Mouse (Mus musculus): ENCODE data around the gene Spa17. TPM values are rescaled to one million over a fixed set of nuclear protein-coding genes. Genes with fewer than 3 reads are reported as not detected.
A peak's percentile ranks its signal among the peaks of the same experiment; 100 is the strongest.

The Spa17 gene
- total and polyA plus RNA-seq, 2 experiments from 2014 or later, result 1.4 to 10.1 TPM

GRCm38 (mm10) chr9:37615220-37615619, 1.7 kb upstream of the Spa17 start:
- H3K36me3 ChIP-seq (ENCODE audit: insufficient read depth, low read length), result no peaks in the 10 kb centered on the region
- DNase-seq (ENCODE audit: low spot score) (no peak), ATAC-seq (ENCODE audit: low FRiP score) (no peak)
- H3K9me3 ChIP-seq (ENCODE audit: low read length), result no peaks in the 10 kb centered on the region
- H3K27me3 ChIP-seq (ENCODE audit: insufficient read depth, low read length), result no peaks in the 10 kb centered on the region
- no peak for TF ChIP-seq CTCF (IDR thresholded peaks at IDR 0.05)
- no peak overlapping the region for H3K9ac ChIP-seq (replicated peaks; ENCODE audit: low read length, poor library complexity, severe bottlenecking)
- WGBS, result 55% methylated on average over 5 of the region's 5 CpGs
- H3K4me2 ChIP-seq (ENCODE audit: low read depth, low read length, poor library complexity, severe bottlenecking), result no peak overlapping the region
- H3K27ac ChIP-seq (ENCODE audit: low read depth, low read length), result no peak overlapping the region
- no peak overlapping the region for H3K4me3 ChIP-seq (ENCODE audit: low read depth, low read length)
- H3K4me1 ChIP-seq (ENCODE audit: insufficient read depth, low read length), result no peaks in the 10 kb centered on the region; the same call in 1 of the 2 replicates

GRCm38 (mm10) chr9:37614316-37614715, 794 bp upstream of the Spa17 start:
- Histone ChIP-seq H3K4me3 (ENCODE audit: low read depth, low read length) (peak overlapping the region; percentile 47; the same call in 1 of the 2 replicates), H3K4me1 (ENCODE audit: insufficient read depth, low read length) (no peaks in the 10 kb centered on the region; the same call in 1 of the 2 replicates), H3K27me3 (ENCODE audit: insufficient read depth, low read length) (no peaks in the 10 kb centered on the region), H3K9me3 (ENCODE audit: low read length) (no peaks in the 10 kb centered on the region), H3K27ac (ENCODE audit: low read depth, low read length) (peak overlapping the region; percentile 91; the same call in 1 of the 2 replicates), H3K36me3 (ENCODE audit: insufficient read depth, low read length) (no peaks in the 10 kb centered on the region), H3K4me2 (ENCODE audit: low read depth, low read length, poor library complexity, severe bottlenecking) (peak overlapping the region; percentile 80), H3K9ac (replicated peaks; ENCODE audit: low read length, poor library complexity, severe bottlenecking) (no peak overlapping the region)
- ATAC-seq (ENCODE audit: low FRiP score) (0 out of 2 replicates have a peak, but pooled peaks have one; percentile 1), DNase-seq (ENCODE audit: low spot score) (no peak)
- no peak for TF ChIP-seq CTCF (IDR thresholded peaks at IDR 0.05)

GRCm38 (mm10) chr9:37613911-37614280, 374 bp upstream of the Spa17 start:
- H3K9ac ChIP-seq (replicated peaks; ENCODE audit: low read length, poor library complexity, severe bottlenecking), result peak overlapping the region; percentile 83
- H3K36me3 ChIP-seq (ENCODE audit: insufficient read depth, low read length), result no peaks in the 10 kb centered on the region
- H3K4me1 ChIP-seq (ENCODE audit: insufficient read depth, low read length), result no peaks in the 10 kb centered on the region; the same call in 1 of the 2 replicates
- H3K4me3 ChIP-seq (ENCODE audit: low read depth, low read length), result peak overlapping the region; percentile 47
- no peak for TF ChIP-seq CTCF (IDR thresholded peaks at IDR 0.05)
- WGBS, result 19% methylated on average over 6 of the region's 6 CpGs
- ATAC-seq (ENCODE audit: low FRiP score) (no peak), DNase-seq (ENCODE audit: low spot score) (no peak)
- H3K4me2 ChIP-seq (ENCODE audit: low read depth, low read length, poor library complexity, severe bottlenecking), result peak overlapping the region; percentile 80
- H3K27ac ChIP-seq (ENCODE audit: low read depth, low read length), result peak overlapping the region; percentile 91
- H3K27me3 ChIP-seq (ENCODE audit: insufficient read depth, low read length), result no peaks in the 10 kb centered on the region
- H3K9me3 ChIP-seq (ENCODE audit: low read length), result no peaks in the 10 kb centered on the region

GRCm38 (mm10) chr9:37609558-37609957, 4.0 kb downstream of the Spa17 start:
- no peaks in the 10 kb centered on the region for H3K27me3 ChIP-seq (ENCODE audit: insufficient read depth, low read length)
- no peak overlapping the region for H3K27ac ChIP-seq (ENCODE audit: low read depth, low read length)
- no peaks in the 10 kb centered on the region for H3K36me3 ChIP-seq (ENCODE audit: insufficient read depth, low read length)
- no peak for DNase-seq (ENCODE audit: low spot score)
- H3K4me2 ChIP-seq (ENCODE audit: low read depth, low read length, poor library complexity, severe bottlenecking), result no peak overlapping the region
- no peak overlapping the region for H3K9ac ChIP-seq (replicated peaks; ENCODE audit: low read length, poor library complexity, severe bottlenecking)
- H3K9me3 ChIP-seq (ENCODE audit: low read length), result no peaks in the 10 kb centered on the region
- H3K4me3 ChIP-seq (ENCODE audit: low read depth, low read length), result no peak overlapping the region
- ATAC-seq (ENCODE audit: low FRiP score), result no peak
- H3K4me1 ChIP-seq (ENCODE audit: insufficient read depth, low read length), result no peaks in the 10 kb centered on the region; the same call in 1 of the 2 replicates
- no peak for TF ChIP-seq CTCF (IDR thresholded peaks at IDR 0.05)
- WGBS, result 72% methylated on average over 4 of the region's 4 CpGs

- DNase-seq (ENCODE audit: low spot score), result no peak
- no peaks in the 10 kb centered on the region; the same call in 1 of the 2 replicates for H3K36me3 ChIP-seq (ENCODE audit: insufficient read depth, low read length)
- no peaks in the 10 kb centered on the region for H3K4me1 ChIP-seq (ENCODE audit: insufficient read depth, low read length)
- WGBS, result 97% methylated on average over 3 of the region's 3 CpGs
- H3K9me3 ChIP-seq (ENCODE audit: low read length), result no peaks in the 10 kb centered on the region
- no peak overlapping the region for H3K9ac ChIP-seq (replicated peaks; ENCODE audit: low read length, poor library complexity, severe bottlenecking)
- no peak overlapping the region for H3K4me2 ChIP-seq (ENCODE audit: low read depth, low read length, poor library complexity, severe bottlenecking)
- no peak for TF ChIP-seq CTCF (IDR thresholded peaks at IDR 0.05)
- no peaks in the 10 kb centered on the region for H3K27me3 ChIP-seq (ENCODE audit: insufficient read depth, low read length)
- no peak for ATAC-seq (ENCODE audit: low FRiP score)
- no peak overlapping the region for H3K27ac ChIP-seq (ENCODE audit: low read depth, low read length)
- no peak overlapping the region for H3K4me3 ChIP-seq (ENCODE audit: low read depth, low read length)
Observed at GRCm38 (mm10) chr9:37605089-37605488, 8.4 kb downstream of the Spa17 start.

DNA sequence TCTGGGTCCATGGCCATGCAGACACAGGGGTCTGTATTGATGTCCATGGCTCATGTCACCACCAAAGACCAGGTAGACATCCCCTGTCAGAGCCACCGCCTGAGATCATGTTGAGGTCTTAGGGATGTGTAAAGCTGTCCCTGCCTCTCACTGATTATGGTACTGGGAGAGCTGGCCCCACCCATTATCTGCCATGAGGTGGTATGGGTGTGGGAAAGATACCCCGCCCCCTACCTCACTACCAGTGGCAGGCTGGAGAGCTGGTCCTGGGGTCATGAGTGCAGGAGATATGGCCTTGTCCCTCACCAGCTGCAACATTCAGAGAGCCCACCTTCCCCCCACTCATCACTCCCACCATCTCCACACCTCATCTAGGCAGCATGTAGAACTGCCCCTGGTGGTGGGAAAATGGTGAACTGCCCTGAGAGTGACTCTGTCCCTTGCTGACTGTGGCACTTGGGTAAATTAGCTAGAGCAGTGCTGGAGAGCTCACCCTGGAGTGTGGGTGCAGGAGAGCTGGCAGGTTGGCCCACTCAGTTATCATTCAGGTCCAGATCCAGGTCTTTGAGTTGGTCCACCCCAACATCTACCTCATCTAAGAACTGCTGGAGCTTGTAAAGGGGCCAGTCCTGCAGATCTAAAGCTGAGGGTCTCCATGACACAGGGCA, 12.8 kb downstream of the Spa17 start:
- Histone ChIP-seq H3K9ac (replicated peaks; ENCODE audit: low read length, poor library complexity, severe bottlenecking) (no peak overlapping the region), H3K27ac (ENCODE audit: low read depth, low read length) (no peak overlapping the region), H3K4me1 (ENCODE audit: insufficient read depth, low read length) (no peaks in the 10 kb centered on the region), H3K27me3 (ENCODE audit: insufficient read depth, low read length) (no peaks in the 10 kb centered on the region), H3K4me2 (ENCODE audit: low read depth, low read length, poor library complexity, severe bottlenecking) (no peak overlapping the region), H3K9me3 (ENCODE audit: low read length) (no peaks in the 10 kb centered on the region), H3K4me3 (ENCODE audit: low read depth, low read length) (no peak overlapping the region), H3K36me3 (ENCODE audit: insufficient read depth, low read length) (no peaks in the 10 kb centered on the region; the same call in 1 of the 2 replicates)
- WGBS, result 94% methylated on average over 2 of the region's 2 CpGs
- ATAC-seq (ENCODE audit: low FRiP score), result no peak
- DNase-seq (ENCODE audit: low spot score), result no peak
- TF ChIP-seq CTCF (IDR thresholded peaks at IDR 0.05), result no peak
